Mouse (Mus musculus) C2C12 (cell line): ENCODE measurements around the gene Wscd2.

Source experiments
- CTCF ChIP-seq: IDR thresholded peaks from one replicate; pipeline ENCODE4 v1.5.1; 2011; ENCODE audit not compliant: control insufficient read depth, insufficient read depth, insufficient read length
- MYOG ChIP-seq: IDR thresholded peaks from one replicate; pipeline ENCODE4 v1.6.1; 2011; ENCODE audit not compliant: control insufficient read depth, insufficient read length; ENCODE audit errors: extremely low read depth

- TF ChIP-seq MYOG = no peak
- no peak for TF ChIP-seq CTCF
These were observed 26.2 kb downstream of the Wscd2 start for GRCm38 (mm10) chr5:113516119-113516872.
